Mouse (Mus musculus) mesoderm, embryonic 11.5 days (tissue): ENCODE data around the gene Cog1.
A peak's percentile ranks its signal among the peaks of the same experiment; 100 is the strongest.
"Not testable (repeated sequence)": the region's sequence is repeated elsewhere in the genome, so short reads cannot be mapped to it uniquely, and the experiment has no call there.

ENCODE experiments used
- DNase-seq: peaks from one replicate; pipeline ENCODE4 v3.0.0-alpha.2; 2012; ENCODE audit warnings: low read depth, low spot score

Gene Cog1

GRCm38 (mm10) chr11:113631862-113632261, 17.1 kb upstream of the Cog1 start:
- no peak for DNase-seq

- DNase-seq, result no peak
Observed at GRCm38 (mm10) chr11:113632303-113632702, 16.7 kb upstream of the Cog1 start.

GRCm38 (mm10) chr11:113633398-113633797, 15.6 kb upstream of the Cog1 start:
- no peak for DNase-seq

- no peak for DNase-seq
Observed at GRCm38 (mm10) chr11:113634699-113635121, 14.3 kb upstream of the Cog1 start.

- no peak for DNase-seq
Observed at GRCm38 (mm10) chr11:113638680-113639079, 10.3 kb upstream of the Cog1 start.

GRCm38 (mm10) chr11:113645181-113645580, 3.8 kb upstream of the Cog1 start:
- no peak for DNase-seq

- peak; percentile 87 for DNase-seq
Observed at GRCm38 (mm10) chr11:113648152-113648551, 817 bp upstream of the Cog1 start.

- DNase-seq, result peak; percentile 76
Observed at GRCm38 (mm10) chr11:113649353-113650210, 613 bp downstream of the Cog1 start, which contains the start of gene Slc39a11. TSS of gene Slc39a11 (minus strand) at chr11:113650079.

- no peak for DNase-seq
Observed at GRCm38 (mm10) chr11:113651206-113651906, 2.4 kb downstream of the Cog1 start.

- DNase-seq, result peak; percentile 56
Observed at GRCm38 (mm10) chr11:113651907-113652273, 2.9 kb downstream of the Cog1 start.

GRCm38 (mm10) chr11:113652516-113652915, 3.5 kb downstream of the Cog1 start:
- no peak for DNase-seq

GRCm38 (mm10) chr11:113654105-113654504, 5.1 kb downstream of the Cog1 start:
- DNase-seq, result no peak

- DNase-seq, result peak; percentile 49
Observed at GRCm38 (mm10) chr11:113654561-113655270, 5.7 kb downstream of the Cog1 start.

GRCm38 (mm10) chr11:113656511-113656932, 7.6 kb downstream of the Cog1 start:
- DNase-seq, result no peak

- DNase-seq, result no peak
Observed at GRCm38 (mm10) chr11:113657221-113657620, 8.3 kb downstream of the Cog1 start.

GRCm38 (mm10) chr11:113658319-113658718, 9.3 kb downstream of the Cog1 start:
- no peak for DNase-seq

GRCm38 (mm10) chr11:113658763-113659162, 9.8 kb downstream of the Cog1 start:
- no peak for DNase-seq

GRCm38 (mm10) chr11:113660213-113660612, 11.2 kb downstream of the Cog1 start:
- DNase-seq, result not testable (repeated sequence)

GRCm38 (mm10) chr11:113660940-113661339, 12.0 kb downstream of the Cog1 start:
- no peak for DNase-seq

GRCm38 (mm10) chr11:113661835-113662351, 12.9 kb downstream of the Cog1 start:
- DNase-seq, result no peak

- no peak for DNase-seq
Observed at GRCm38 (mm10) chr11:113664279-113664678, 15.3 kb downstream of the Cog1 start.

GRCm38 (mm10) chr11:113666205-113666604, 17.2 kb downstream of the Cog1 start:
- no peak for DNase-seq
